Mouse (Mus musculus): ENCODE measurements around the gene Atp6v0e.

Gene Atp6v0e

GRCm38 (mm10) chr17:26658854-26659572 is 4.0 kb upstream of the Atp6v0e start:
- TF ChIP-seq GATA4 (IDR thresholded peaks at IDR 0.05; ENCODE audit: insufficient replicate concordance, low read length), result no peak

GRCm38 (mm10) chr17:26659573-26659915 is 3.5 kb upstream of the Atp6v0e start:
- no peak for TF ChIP-seq GATA4 (IDR thresholded peaks at IDR 0.05; ENCODE audit: insufficient replicate concordance, low read length)

- TF ChIP-seq GATA4 (IDR thresholded peaks at IDR 0.05; ENCODE audit: insufficient replicate concordance, low read length), result no peak
Observed at GRCm38 (mm10) chr17:26660192-26660912, 2.7 kb upstream of the Atp6v0e start.

- TF ChIP-seq GATA4 (IDR thresholded peaks at IDR 0.05; ENCODE audit: insufficient replicate concordance, low read length), result no peak
Observed at GRCm38 (mm10) chr17:26662204-26662603, 827 bp upstream of the Atp6v0e start.

- TF ChIP-seq GATA4 (IDR thresholded peaks at IDR 0.05; ENCODE audit: insufficient replicate concordance, low read length), result no peak
Observed at GRCm38 (mm10) chr17:26665600-26665999, 2.6 kb downstream of the Atp6v0e start.

GRCm38 (mm10) chr17:26671268-26671667 is 8.2 kb downstream of the Atp6v0e start:
- TF ChIP-seq GATA4 (IDR thresholded peaks at IDR 0.05; ENCODE audit: insufficient replicate concordance, low read length), result no peak

- no peak for TF ChIP-seq GATA4 (IDR thresholded peaks at IDR 0.05; ENCODE audit: insufficient replicate concordance, low read length)
Observed at GRCm38 (mm10) chr17:26675845-26676244, 12.8 kb downstream of the Atp6v0e start.

GRCm38 (mm10) chr17:26676252-26676615 is 13.2 kb downstream of the Atp6v0e start:
- peak; percentile 18; the same call in 1 of the 2 replicates for TF ChIP-seq GATA4 (IDR thresholded peaks at IDR 0.05; ENCODE audit: insufficient replicate concordance, low read length)

- TF ChIP-seq GATA4 (IDR thresholded peaks at IDR 0.05; ENCODE audit: insufficient replicate concordance, low read length), result no peak
Observed at GRCm38 (mm10) chr17:26676616-26677376, 13.8 kb downstream of the Atp6v0e start.

GRCm38 (mm10) chr17:26677711-26678637 is 14.9 kb downstream of the Atp6v0e start:
- no peak for TF ChIP-seq GATA4 (IDR thresholded peaks at IDR 0.05; ENCODE audit: insufficient replicate concordance, low read length)

- no peak for TF ChIP-seq GATA4 (IDR thresholded peaks at IDR 0.05; ENCODE audit: insufficient replicate concordance, low read length)
Observed at GRCm38 (mm10) chr17:26681276-26681675, 18.2 kb downstream of the Atp6v0e start.

GRCm38 (mm10) chr17:26686334-26687000 is 23.4 kb downstream of the Atp6v0e start:
- no peak for TF ChIP-seq GATA4 (IDR thresholded peaks at IDR 0.05; ENCODE audit: insufficient replicate concordance, low read length)

GRCm38 (mm10) chr17:26688795-26689735 is 26.0 kb downstream of the Atp6v0e start:
- no peak for TF ChIP-seq GATA4 (IDR thresholded peaks at IDR 0.05; ENCODE audit: insufficient replicate concordance, low read length)
